Mouse (Mus musculus): ENCODE data around the gene Myo15. TPM values are rescaled to one million over a fixed set of nuclear protein-coding genes. Genes with fewer than 3 reads are reported as not detected.
"Not testable (repeated sequence)": the region's sequence is repeated elsewhere in the genome, so short reads cannot be mapped to it uniquely, and the experiment has no call there.

The Myo15 gene
- 0.04 TPM in 2 replicates for polyA plus RNA-seq (2012; rRNA removed)

GRCm38 (mm10) chr11:60469039-60469438, at the start of gene Myo15:
TSS of gene Myo15 (plus strand) at chr11:60469339.
- 95% methylated on average over 3 of the region's 3 CpGs for WGBS
- DNase-seq (ENCODE audit: low read depth, low spot score) = no peak

- no peak for DNase-seq (ENCODE audit: low read depth, low spot score)
- WGBS = 60% methylated on average over 6 of the region's 6 CpGs
Measured at GRCm38 (mm10) chr11:60422046-60422668, 47.0 kb upstream of the Myo15 start.

- no peak for DNase-seq (ENCODE audit: low read depth, low spot score)
- WGBS = 79% methylated on average over 1 of the region's 1 CpGs
Measured at GRCm38 (mm10) chr11:60423006-60423405, 46.1 kb upstream of the Myo15 start.

- WGBS = 36% methylated on average over 1 of the region's 1 CpGs
Measured at GRCm38 (mm10) chr11:60426417-60426816, 42.7 kb upstream of the Myo15 start.

GRCm38 (mm10) chr11:60427628-60428027, 41.5 kb upstream of the Myo15 start:
- WGBS = 50% methylated on average over 3 of the region's 3 CpGs
- no peak for DNase-seq (ENCODE audit: low read depth, low spot score)

More at GRCm38 (mm10) chr11:60426417-60426816, 42.7 kb upstream of the Myo15 start:
- peak; percentile 45 for DNase-seq (ENCODE audit: low read depth, low spot score)

GRCm38 (mm10) chr11:60433501-60433900, 35.6 kb upstream of the Myo15 start:
- DNase-seq (ENCODE audit: low read depth, low spot score) = no peak

- WGBS = 75% methylated on average over 1 of the region's 1 CpGs
- DNase-seq (ENCODE audit: low read depth, low spot score) = no peak
Measured at GRCm38 (mm10) chr11:60435133-60435532, 34.0 kb upstream of the Myo15 start.

GRCm38 (mm10) chr11:60436618-60437017, 32.5 kb upstream of the Myo15 start:
- WGBS = 88% methylated on average over 3 of the region's 3 CpGs
- DNase-seq (ENCODE audit: low read depth, low spot score) = no peak

GRCm38 (mm10) chr11:60439621-60440020, 29.5 kb upstream of the Myo15 start:
- not testable (repeated sequence) for DNase-seq (ENCODE audit: low read depth, low spot score)
- WGBS = 30% methylated on average over 1 of the region's 1 CpGs

- no peak for DNase-seq (ENCODE audit: low read depth, low spot score)
- 47% methylated on average over 7 of the region's 7 CpGs for WGBS
Measured at GRCm38 (mm10) chr11:60440176-60440575, 29.0 kb upstream of the Myo15 start.

GRCm38 (mm10) chr11:60442896-60443295, 26.2 kb upstream of the Myo15 start:
- 90% methylated on average over 6 of the region's 6 CpGs for WGBS
- no peak for DNase-seq (ENCODE audit: low read depth, low spot score)

- DNase-seq (ENCODE audit: low read depth, low spot score) = no peak
- 67% methylated on average over 4 of the region's 4 CpGs for WGBS
Measured at GRCm38 (mm10) chr11:60444007-60444406, 25.1 kb upstream of the Myo15 start.

GRCm38 (mm10) chr11:60454080-60454744, 14.9 kb upstream of the Myo15 start, which contains the start of gene Drg2:
TSS of gene Drg2 (plus strand) at chr11:60454591.
- WGBS = 3% methylated on average over 27 of the region's 27 CpGs

GRCm38 (mm10) chr11:60454745-60455087, 14.4 kb upstream of the Myo15 start:
- 1% methylated on average over 17 of the region's 17 CpGs for WGBS
- DNase-seq (ENCODE audit: low read depth, low spot score) = no peak

More at GRCm38 (mm10) chr11:60454080-60454744, 14.9 kb upstream of the Myo15 start, which contains the start of gene Drg2:
- peak; percentile 67 for DNase-seq (ENCODE audit: low read depth, low spot score)

- no peak for DNase-seq (ENCODE audit: low read depth, low spot score)
- 84% methylated on average over 1 of the region's 1 CpGs for WGBS
Measured at GRCm38 (mm10) chr11:60457973-60458372, 11.2 kb upstream of the Myo15 start.

- 49% methylated on average over 2 of the region's 2 CpGs for WGBS
- DNase-seq (ENCODE audit: low read depth, low spot score) = no peak
Measured at GRCm38 (mm10) chr11:60465943-60466380, 3.2 kb upstream of the Myo15 start.

GRCm38 (mm10) chr11:60470743-60471142, 1.6 kb downstream of the Myo15 start:
- WGBS = 83% methylated on average over 9 of the region's 9 CpGs
- DNase-seq (ENCODE audit: low read depth, low spot score) = no peak

GRCm38 (mm10) chr11:60474534-60474933, 5.4 kb downstream of the Myo15 start:
- WGBS = 87% methylated on average over 5 of the region's 5 CpGs
- DNase-seq (ENCODE audit: low read depth, low spot score) = no peak

GRCm38 (mm10) chr11:60475668-60476362, 6.7 kb downstream of the Myo15 start:
- WGBS = 88% methylated on average over 5 of the region's 5 CpGs
- no peak for DNase-seq (ENCODE audit: low read depth, low spot score)

GRCm38 (mm10) chr11:60478121-60478520, 9.0 kb downstream of the Myo15 start:
- DNase-seq (ENCODE audit: low read depth, low spot score) = no peak
- WGBS = 37% methylated on average over 17 of the region's 17 CpGs

- WGBS = 50% methylated on average over 3 of the region's 3 CpGs
- no peak for DNase-seq (ENCODE audit: low read depth, low spot score)
Measured at GRCm38 (mm10) chr11:60486267-60486666, 17.1 kb downstream of the Myo15 start.
